Mouse (Mus musculus): ENCODE measurements around the gene Hcfc2.

Hcfc2 gene

DNA sequence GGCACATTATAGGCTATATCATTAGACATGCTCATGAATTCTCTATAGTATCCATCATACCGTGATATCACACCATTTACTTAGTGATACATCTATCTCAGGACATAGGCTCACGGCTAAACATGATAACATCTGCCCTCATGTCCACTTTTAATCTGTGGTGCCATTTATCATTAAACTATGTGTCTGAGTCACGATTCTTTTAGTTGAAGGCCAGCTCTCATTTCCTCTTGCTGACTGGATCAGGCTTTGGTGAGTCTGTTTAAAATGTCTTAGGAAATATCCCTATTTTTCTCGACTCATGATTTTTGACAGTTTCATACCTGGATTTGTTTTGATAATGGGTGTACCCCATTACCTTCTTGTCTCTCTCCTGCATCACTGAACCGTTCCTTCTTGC lies at the start of gene Hcfc2:
Hcfc2 (plus strand) TSS at position 205 of the 400 bp plus-strand sequence.
- 84% methylated on average over 5 of the region's 5 CpGs for WGBS

DNA sequence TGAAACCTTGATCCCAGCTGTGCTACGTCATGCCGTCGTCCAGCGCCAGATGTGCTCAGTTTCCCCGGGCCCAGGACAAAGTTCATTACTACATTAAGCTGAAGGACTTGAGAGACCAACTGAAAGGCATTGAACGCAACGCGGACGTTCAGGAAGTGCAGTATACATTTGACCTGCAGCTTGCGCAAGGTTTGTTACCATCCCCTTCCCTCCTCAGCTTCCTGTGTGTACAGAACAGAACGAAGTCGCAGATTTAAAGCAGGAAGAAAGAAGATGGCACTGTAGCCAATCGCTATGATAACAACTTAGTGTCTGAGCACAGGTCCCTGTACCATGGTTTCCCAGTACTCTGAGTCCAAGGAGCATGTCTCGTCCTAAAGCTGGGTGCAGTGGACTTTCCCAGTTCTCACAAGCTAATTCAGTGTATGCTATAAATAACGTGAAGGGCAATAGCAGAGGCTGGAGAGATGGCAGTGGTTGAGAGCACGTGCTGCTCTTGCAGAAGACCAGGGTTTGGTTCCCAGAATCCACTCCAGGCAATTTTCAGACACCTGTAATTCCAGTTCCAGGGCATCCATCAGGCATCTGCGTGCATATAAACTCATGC lies 48.7 kb upstream of the Hcfc2 start:
- WGBS: 84% methylated on average over 17 of the region's 17 CpGs

GRCm38 (mm10) chr10:82651221-82651620 lies 44.7 kb upstream of the Hcfc2 start:
- 82% methylated on average over 5 of the region's 5 CpGs for WGBS

DNA sequence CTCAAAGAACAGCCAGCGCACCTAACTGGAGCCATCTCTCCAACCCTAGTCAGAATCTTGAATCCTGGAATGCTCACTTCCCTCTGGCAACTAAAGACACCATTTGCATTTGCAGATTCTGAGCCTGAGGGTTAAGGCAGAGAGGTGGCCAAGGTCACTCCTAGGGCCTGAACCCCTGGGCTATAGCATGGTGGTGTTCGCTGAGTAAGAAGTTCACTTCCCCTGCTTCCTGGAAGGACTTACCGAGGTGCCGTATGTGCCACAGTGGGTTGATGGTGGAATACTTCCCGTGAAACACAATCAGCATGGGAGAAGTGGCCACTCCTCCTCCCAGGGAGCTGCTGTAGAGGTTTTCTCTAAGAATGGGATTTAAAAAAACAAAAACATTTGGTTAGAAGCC lies 43.3 kb upstream of the Hcfc2 start:
- 72% methylated on average over 5 of the region's 5 CpGs for WGBS

- WGBS: 87% methylated on average over 3 of the region's 3 CpGs
These were observed 41.4 kb upstream of the Hcfc2 start for GRCm38 (mm10) chr10:82654581-82654980.

DNA sequence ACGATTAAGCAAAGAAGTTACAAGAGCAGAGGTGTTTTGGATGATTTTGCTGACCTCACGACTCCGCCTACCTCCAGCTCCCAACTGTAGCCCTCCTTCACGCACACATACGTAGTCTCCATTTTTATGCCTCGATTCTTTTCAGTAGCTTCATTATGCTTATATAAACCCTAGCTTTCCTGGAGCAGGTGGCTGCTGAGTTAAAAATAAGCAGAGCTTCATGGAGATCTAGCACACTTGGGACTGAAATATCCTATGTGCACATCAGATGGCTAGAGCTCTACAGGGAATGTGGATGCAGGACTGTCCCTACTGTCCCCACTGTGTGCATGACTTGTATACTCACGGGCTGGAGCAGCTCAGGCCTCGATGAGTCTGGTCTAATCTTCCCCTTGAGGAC lies 34.1 kb upstream of the Hcfc2 start:
- WGBS: 45% methylated on average over 8 of the region's 8 CpGs

- 37% methylated on average over 14 of the region's 14 CpGs for WGBS
These were observed 33.5 kb upstream of the Hcfc2 start for GRCm38 (mm10) chr10:82662267-82662990.

GRCm38 (mm10) chr10:82663289-82663688 lies 32.7 kb upstream of the Hcfc2 start:
- WGBS: 78% methylated on average over 2 of the region's 2 CpGs

DNA sequence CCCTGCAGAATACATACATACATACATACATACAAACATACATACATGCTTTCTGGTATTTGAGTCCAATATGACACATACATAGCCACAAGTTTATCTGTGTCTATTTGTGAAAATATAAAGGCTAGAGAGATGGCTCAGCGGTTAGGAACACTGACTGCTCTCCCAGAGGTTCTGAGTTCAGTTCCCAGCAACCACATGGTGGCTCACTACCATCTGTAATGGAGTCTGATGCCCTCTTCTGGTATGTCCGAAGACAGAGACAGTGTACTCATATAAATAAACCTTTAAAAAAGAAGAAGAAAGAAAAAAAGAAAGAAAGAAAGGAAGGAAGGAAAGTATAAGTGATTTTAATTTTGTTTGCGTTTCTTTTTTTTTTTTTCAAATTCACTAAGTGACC lies 30.0 kb upstream of the Hcfc2 start:
- 48% methylated on average over 3 of the region's 3 CpGs for WGBS

DNA sequence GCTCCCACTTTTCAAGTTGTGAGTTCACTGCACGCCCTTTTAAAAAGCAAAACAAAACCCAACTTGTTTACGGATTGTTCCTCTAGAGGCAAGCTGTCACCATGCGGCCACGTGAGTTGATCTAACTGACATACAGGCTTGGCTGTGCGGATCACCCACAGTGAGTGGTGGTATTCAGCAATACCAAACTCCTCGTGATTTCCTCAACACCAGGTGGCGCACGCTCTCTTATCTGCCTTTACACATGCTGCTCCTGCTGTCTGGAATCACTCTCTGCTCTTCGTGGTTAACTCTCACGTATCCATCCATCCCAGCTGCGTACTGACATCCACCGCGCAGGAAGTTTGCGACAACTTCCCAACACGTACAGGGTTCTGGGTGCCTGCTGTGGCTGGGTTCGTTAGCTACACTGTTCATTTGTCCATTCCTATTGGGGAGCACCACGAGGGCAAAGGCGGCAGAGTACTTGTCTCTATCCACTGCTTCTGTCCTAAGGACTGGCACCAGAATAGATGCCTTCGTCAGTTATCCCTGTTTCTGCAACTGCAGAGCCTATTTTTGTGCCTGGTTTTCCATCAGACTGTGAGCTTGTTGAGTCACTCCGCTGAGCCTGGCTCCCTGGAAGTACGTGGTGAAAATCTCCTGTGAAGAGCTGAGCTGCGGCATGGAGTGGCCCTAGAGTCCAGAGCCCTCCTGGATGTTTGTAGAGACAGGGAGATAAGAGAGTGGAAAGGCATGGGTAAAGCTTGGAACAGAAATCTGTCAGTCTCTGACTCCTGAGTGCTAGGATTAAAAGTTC lies 29.3 kb upstream of the Hcfc2 start:
- 12% methylated on average over 22 of the region's 22 CpGs for WGBS

- 79% methylated on average over 6 of the region's 6 CpGs for WGBS
These were observed 25.8 kb upstream of the Hcfc2 start for GRCm38 (mm10) chr10:82670205-82670604.

DNA sequence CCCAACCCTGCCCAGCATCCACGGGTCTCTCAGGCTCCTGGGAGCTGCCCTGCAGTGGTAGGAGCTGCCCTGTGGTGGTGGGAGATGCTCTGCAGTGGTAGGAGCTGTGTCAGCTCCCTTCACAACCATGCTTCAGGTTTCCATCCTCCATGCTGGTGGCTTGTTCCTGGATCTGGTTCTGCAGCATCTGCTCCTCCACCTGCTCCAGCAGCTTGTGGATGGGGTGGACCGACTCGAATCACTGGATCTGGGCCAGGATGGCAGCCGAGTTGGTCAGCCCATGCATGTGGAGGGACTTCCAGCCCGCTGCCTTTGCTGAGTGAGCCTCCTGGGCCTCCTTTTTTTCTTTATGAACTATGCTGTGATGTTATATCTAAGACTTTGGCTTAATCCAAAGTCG lies 19.0 kb upstream of the Hcfc2 start:
- 55% methylated on average over 6 of the region's 6 CpGs for WGBS

DNA sequence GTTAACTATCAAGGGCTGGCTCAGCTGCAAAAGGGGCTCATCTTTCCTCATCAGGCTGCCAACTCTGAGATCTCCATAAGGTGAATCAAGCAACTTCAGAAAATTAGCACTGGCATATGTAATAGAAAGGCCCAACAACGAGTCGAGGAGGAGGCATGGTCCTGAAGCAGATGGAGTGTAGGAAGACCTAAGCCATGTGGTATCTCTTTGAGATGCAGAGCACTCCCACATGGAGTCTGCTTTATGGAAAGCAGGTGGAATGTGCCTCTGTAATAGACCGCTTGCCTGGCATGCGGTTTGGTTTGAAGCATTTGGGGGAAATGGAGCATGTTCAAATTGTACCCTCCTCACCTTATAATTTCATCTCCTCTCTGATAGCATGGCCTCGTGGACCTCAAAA lies 15.2 kb upstream of the Hcfc2 start:
- WGBS: 49% methylated on average over 5 of the region's 5 CpGs

DNA sequence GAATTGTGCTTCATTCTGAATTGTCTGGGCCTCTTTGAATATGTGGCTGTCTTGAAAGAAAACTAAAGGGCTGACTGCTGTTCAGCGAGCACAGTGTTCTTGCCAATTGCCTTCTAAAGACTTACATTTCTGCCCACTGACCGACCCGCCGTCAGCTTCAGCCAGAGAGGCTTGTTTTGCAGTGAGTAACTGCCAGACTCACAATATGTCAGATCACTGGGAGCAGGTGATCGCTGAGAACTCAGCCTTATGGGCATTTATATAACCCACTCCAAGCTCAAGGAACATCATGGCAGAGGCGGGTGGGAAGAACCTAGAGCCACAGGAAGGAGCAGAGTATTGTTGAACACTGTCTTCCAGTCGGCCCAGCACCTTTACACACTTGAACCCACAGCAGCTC lies 14.3 kb upstream of the Hcfc2 start:
- WGBS: 34% methylated on average over 7 of the region's 7 CpGs

DNA sequence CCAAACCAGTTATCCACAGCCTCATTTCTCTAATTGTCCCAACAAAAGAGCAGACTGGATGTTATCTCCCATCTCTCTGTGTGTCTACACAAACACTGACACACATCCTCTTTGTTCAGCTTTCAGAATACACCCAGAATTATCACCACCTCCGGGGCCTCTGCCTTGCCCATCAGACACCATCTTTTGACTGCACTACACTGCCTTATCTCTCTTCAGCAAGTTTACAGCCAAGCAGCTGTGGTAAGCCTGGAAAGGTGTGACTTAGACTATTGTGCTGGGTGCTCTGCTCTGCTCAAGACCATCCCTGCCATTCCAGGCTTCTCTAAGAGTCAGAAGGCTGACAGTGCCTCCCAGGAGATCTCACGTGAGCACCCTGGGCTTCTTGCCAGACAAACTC lies 10.5 kb upstream of the Hcfc2 start:
- 65% methylated on average over 2 of the region's 2 CpGs for WGBS

DNA sequence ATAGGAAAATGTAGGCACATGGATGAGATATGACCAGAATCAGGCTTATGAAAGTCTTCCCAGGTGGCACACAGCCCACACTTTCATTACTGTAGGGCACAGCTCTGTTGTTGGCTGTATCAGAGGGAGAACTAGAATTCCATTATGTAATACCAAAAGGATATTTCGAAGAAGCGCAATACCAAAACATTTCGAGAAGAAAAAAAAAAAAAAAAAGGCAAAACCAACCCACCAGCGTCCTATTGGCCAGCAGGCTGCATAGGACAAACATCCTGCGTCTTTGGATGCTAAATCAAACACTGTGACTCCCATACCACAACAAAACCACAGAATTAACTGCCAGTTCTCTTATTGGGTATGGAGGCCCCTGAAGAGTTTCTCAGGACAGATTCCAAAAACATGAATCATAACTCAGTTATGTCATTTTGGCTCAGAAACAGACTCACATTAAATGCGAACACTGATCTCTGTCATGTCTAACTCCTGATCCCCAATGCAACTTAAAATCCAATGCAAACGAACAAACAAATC lies 6.2 kb upstream of the Hcfc2 start:
- WGBS: 43% methylated on average over 7 of the region's 7 CpGs

DNA sequence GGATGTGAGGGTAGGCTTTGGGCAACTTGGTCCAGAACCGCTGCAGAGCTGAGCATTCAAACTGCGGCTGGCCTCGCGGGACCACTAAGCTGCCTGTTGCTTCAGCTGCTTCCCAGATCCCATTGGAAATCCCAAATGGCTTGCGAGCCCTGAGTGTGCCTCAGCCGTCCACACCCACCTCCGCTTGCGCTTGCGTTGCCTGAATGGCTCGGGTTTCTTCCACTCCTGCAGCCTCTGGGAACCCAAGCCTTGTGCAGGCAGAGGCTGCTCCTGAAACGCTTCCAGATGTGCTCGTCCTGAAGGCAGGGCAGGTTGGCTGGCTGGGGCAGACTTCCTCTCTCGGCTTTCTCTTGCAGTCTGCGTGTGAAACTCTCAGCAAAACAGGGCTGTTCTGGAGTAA lies 5.5 kb upstream of the Hcfc2 start, which contains the start of gene Glt8d2:
Glt8d2 (minus strand) TSS at position 157 of the 400 bp plus-strand sequence.
- 4% methylated on average over 14 of the region's 14 CpGs for WGBS

GRCm38 (mm10) chr10:82696453-82697079 lies 606 bp downstream of the Hcfc2 start:
- 71% methylated on average over 4 of the region's 4 CpGs for WGBS

- WGBS: 81% methylated on average over 3 of the region's 3 CpGs
These were observed 1.4 kb downstream of the Hcfc2 start for GRCm38 (mm10) chr10:82697305-82697898.

DNA sequence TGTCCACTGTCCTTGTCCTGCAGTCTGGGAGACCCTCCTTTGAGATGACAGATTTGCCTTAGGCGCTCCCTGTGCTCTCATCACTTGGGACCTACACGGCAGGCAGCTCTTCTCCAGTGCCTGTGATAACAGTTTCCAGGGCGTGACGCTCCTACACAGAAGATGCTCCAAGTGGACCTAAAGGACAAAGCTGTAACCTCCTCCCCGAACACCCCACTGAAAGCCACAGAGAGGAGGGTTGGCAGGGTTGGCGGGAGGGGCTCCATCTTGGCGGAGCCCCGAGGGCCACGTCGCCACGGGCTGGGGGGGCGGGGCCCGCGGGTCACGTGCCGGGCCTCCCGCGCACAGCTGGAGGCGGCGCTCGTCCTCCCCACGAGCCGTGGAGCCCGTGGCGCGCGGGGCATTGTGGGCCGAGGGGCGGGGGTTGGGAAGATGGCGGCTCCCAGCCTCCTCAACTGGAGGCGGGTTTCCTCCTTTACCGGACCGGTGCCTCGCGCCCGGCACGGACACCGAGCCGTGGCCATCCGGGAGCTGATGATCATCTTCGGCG lies 2.8 kb downstream of the Hcfc2 start:
- WGBS: under 1% methylated on average over 42 of the region's 42 CpGs

GRCm38 (mm10) chr10:82699296-82699941 lies 3.5 kb downstream of the Hcfc2 start:
- WGBS: under 1% methylated on average over 59 of the region's 59 CpGs
